Mouse (Mus musculus): ENCODE measurements around the gene Snx32. TPM values are rescaled to one million over a fixed set of nuclear protein-coding genes. Genes with fewer than 3 reads are reported as not detected.

The Snx32 gene
- polyA plus RNA-seq, 1 experiment from 2014 or later, result 81.1 TPM

- no peaks in the 10 kb centered on the region for H3K36me3 ChIP-seq
- no peak for ATAC-seq (ENCODE audit: low FRiP score)
- 0 out of 2 replicates have a peak, but pooled peaks cover 3% of the 10 kb centered on the region for H3K9me3 ChIP-seq
- peaks cover 62% of the 10 kb centered on the region for H3K27me3 ChIP-seq
- peaks cover 20% of the 10 kb centered on the region for H3K4me1 ChIP-seq (replicated peaks)
- H3K4me3 ChIP-seq, result no peak overlapping the region
- H3K9ac ChIP-seq, result no peak overlapping the region
- 70% methylated on average over 9 of the region's 9 CpGs for WGBS
- no peak overlapping the region for H3K27ac ChIP-seq
- no peak overlapping the region for H3K4me2 ChIP-seq
These were observed 65.9 kb downstream of the Snx32 start for GRCm38 (mm10) chr19:5444371-5444908.

Other genes with a start within 250 kb of the Snx32 start
- gene Pacs1, start 237.4 kb downstream of the Snx32 start, polyA plus RNA-seq (2015; fragmentation: Nextera tagmentation; extraction: Ambion mirVana), result 33.9 TPM in 2 replicates
- 373 and 377 TPM in 2 replicates for gene Sf3b2, start 215.1 kb downstream of the Snx32 start, polyA plus RNA-seq (2015; fragmentation: Nextera tagmentation; extraction: Ambion mirVana)
- gene Gal3st3, start 212.2 kb downstream of the Snx32 start, polyA plus RNA-seq (2015; fragmentation: Nextera tagmentation; extraction: Ambion mirVana), result 34.1 and 36.0 TPM in 2 replicates
- gene Catsper1, start 174.8 kb downstream of the Snx32 start, polyA plus RNA-seq (2015; fragmentation: Nextera tagmentation; extraction: Ambion mirVana), result not detected in 2 replicates
- 5.4 and 6.3 TPM in 2 replicates for gene Cst6, start 161.0 kb downstream of the Snx32 start, polyA plus RNA-seq (2015; fragmentation: Nextera tagmentation; extraction: Ambion mirVana)
- 53.3 and 56.4 TPM in 2 replicates for gene Eif1ad, start 143.8 kb downstream of the Snx32 start, polyA plus RNA-seq (2015; fragmentation: Nextera tagmentation; extraction: Ambion mirVana)
- gene Banf1, start 143.4 kb downstream of the Snx32 start, polyA plus RNA-seq (2015; fragmentation: Nextera tagmentation; extraction: Ambion mirVana), result 330 and 334 TPM in 2 replicates
- gene Sart1, start 121.8 kb downstream of the Snx32 start, polyA plus RNA-seq (2015; fragmentation: Nextera tagmentation; extraction: Ambion mirVana), result 72.1 and 73.0 TPM in 2 replicates
- 0.18 TPM in 1 of 2 replicates, not detected in the other for gene Tsga10ip, start 108.0 kb downstream of the Snx32 start, polyA plus RNA-seq (2015; fragmentation: Nextera tagmentation; extraction: Ambion mirVana)
- gene Drap1, start 85.6 kb downstream of the Snx32 start, polyA plus RNA-seq (2015; fragmentation: Nextera tagmentation; extraction: Ambion mirVana), result 322 and 323 TPM in 2 replicates
- 68.5 and 69.7 TPM in 2 replicates for gene AI837181, start 85.4 kb downstream of the Snx32 start, polyA plus RNA-seq (2015; fragmentation: Nextera tagmentation; extraction: Ambion mirVana)
- gene Fosl1, start 63.0 kb downstream of the Snx32 start, polyA plus RNA-seq (2015; fragmentation: Nextera tagmentation; extraction: Ambion mirVana), result 0.48 TPM in 1 of 2 replicates, not detected in the other
- gene Ccdc85b, start 52.6 kb downstream of the Snx32 start, polyA plus RNA-seq (2015; fragmentation: Nextera tagmentation; extraction: Ambion mirVana), result 9.6 and 10.2 TPM in 2 replicates
- 169 and 179 TPM in 2 replicates for gene Fibp, start 49.9 kb downstream of the Snx32 start, polyA plus RNA-seq (2015; fragmentation: Nextera tagmentation; extraction: Ambion mirVana)
- gene Ctsw, start 42.0 kb downstream of the Snx32 start, polyA plus RNA-seq (2015; fragmentation: Nextera tagmentation; extraction: Ambion mirVana), result 5.0 and 5.8 TPM in 2 replicates
- 45.6 and 48.7 TPM in 2 replicates for gene Efemp2, start 36.6 kb downstream of the Snx32 start, polyA plus RNA-seq (2015; fragmentation: Nextera tagmentation; extraction: Ambion mirVana)
- gene Mus81, start 22.1 kb downstream of the Snx32 start, polyA plus RNA-seq (2015; fragmentation: Nextera tagmentation; extraction: Ambion mirVana), result 42.6 and 49.7 TPM in 2 replicates
- gene Cfl1, start 20.1 kb downstream of the Snx32 start, polyA plus RNA-seq (2015; fragmentation: Nextera tagmentation; extraction: Ambion mirVana), result 3,676 and 3,692 TPM in 2 replicates
- gene 1700020D05Rik, start 6.8 kb downstream of the Snx32 start, polyA plus RNA-seq (2015; fragmentation: Nextera tagmentation; extraction: Ambion mirVana), result 0.58 TPM in 1 of 2 replicates, not detected in the other
- 0.21 TPM in 1 of 2 replicates, not detected in the other for gene Ovol1, start 50.1 kb upstream of the Snx32 start, polyA plus RNA-seq (2015; fragmentation: Nextera tagmentation; extraction: Ambion mirVana)
- gene Ap5b1, start 57.5 kb upstream of the Snx32 start, polyA plus RNA-seq (2015; fragmentation: Nextera tagmentation; extraction: Ambion mirVana), result 2.2 and 2.9 TPM in 2 replicates
- gene Rnaseh2c, start 91.3 kb upstream of the Snx32 start, polyA plus RNA-seq (2015; fragmentation: Nextera tagmentation; extraction: Ambion mirVana), result 71.2 and 80.6 TPM in 2 replicates
- gene Kat5, start 99.7 kb upstream of the Snx32 start, polyA plus RNA-seq (2015; fragmentation: Nextera tagmentation; extraction: Ambion mirVana), result 77.2 and 79.7 TPM in 2 replicates
- gene Rela, start 126.9 kb upstream of the Snx32 start, polyA plus RNA-seq (2015; fragmentation: Nextera tagmentation; extraction: Ambion mirVana), result 30.1 and 35.2 TPM in 2 replicates
- 15.0 and 15.4 TPM in 2 replicates for gene Sipa1, start 153.2 kb upstream of the Snx32 start, polyA plus RNA-seq (2015; fragmentation: Nextera tagmentation; extraction: Ambion mirVana)
- gene Map3k11, start 178.2 kb upstream of the Snx32 start, polyA plus RNA-seq (2015; fragmentation: Nextera tagmentation; extraction: Ambion mirVana), result 11.6 and 14.4 TPM in 2 replicates
- 21.3 and 24.4 TPM in 2 replicates for gene Pcnx3, start 178.4 kb upstream of the Snx32 start, polyA plus RNA-seq (2015; fragmentation: Nextera tagmentation; extraction: Ambion mirVana)
- 0.44 and 0.63 TPM in 2 replicates for gene Kcnk7, start 193.8 kb upstream of the Snx32 start, polyA plus RNA-seq (2015; fragmentation: Nextera tagmentation; extraction: Ambion mirVana)
- gene Ehbp1l1, start 215.8 kb upstream of the Snx32 start, polyA plus RNA-seq (2015; fragmentation: Nextera tagmentation; extraction: Ambion mirVana), result 6.7 and 10.1 TPM in 2 replicates
- 184 and 187 TPM in 2 replicates for gene Fam89b, start 219.1 kb upstream of the Snx32 start, polyA plus RNA-seq (2015; fragmentation: Nextera tagmentation; extraction: Ambion mirVana)
- gene Ltbp3, start 230.4 kb upstream of the Snx32 start, polyA plus RNA-seq (2015; fragmentation: Nextera tagmentation; extraction: Ambion mirVana), result 10.6 and 11.2 TPM in 2 replicates